Mouse (Mus musculus) cerebellum, adult 11 months (tissue): ENCODE results near the gene Kifc5b.
A peak's percentile ranks its signal among the peaks of the same experiment; 100 is the strongest.
"Not testable (repeated sequence)": the region's sequence is repeated elsewhere in the genome, so short reads cannot be mapped to it uniquely, and the experiment has no call there.

Source experiments
- DNase-seq: peaks from one replicate; pipeline ENCODE4 v3.0.0; 2022

Gene Kifc5b

DNA sequence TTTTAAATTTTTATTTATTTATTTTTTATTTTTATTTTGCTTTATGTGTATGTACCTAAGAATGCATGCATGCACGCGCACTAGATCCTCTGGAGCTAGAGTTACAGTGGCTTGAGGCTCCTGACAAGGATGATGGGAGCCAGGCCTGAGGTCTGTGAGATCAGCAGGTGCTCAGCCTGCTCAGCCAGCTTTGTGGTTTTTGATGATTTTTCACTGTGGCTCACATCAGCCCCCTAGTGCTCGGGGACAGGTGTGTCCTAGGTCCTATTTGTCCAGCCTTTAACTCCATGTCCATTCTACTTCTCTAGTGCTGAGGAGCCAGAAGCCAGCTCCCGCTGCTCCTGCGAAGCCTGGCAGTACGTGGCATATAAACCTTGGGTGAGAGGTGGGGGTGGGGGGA is 5.5 kb downstream of the Kifc5b start:
- not testable (repeated sequence) for DNase-seq

DNA sequence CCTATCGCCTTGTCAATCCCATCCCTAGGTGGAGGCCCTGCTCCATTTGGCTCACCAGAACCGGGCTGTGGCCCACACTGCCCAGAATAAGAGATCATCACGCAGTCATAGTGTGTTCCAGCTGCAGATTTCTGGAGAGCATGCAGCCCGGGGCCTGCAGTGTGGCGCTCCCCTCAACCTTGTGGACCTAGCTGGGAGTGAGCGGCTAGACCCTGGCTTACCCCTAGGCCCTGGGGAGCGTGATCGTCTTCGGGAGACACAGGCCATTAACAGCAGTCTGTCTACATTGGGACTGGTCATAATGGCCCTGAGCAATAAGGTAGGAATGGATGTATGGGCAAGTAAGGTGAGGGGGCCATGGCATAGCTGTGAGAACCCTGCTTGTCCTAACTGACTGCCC is 8.5 kb downstream of the Kifc5b start:
- not testable (repeated sequence) for DNase-seq

DNA sequence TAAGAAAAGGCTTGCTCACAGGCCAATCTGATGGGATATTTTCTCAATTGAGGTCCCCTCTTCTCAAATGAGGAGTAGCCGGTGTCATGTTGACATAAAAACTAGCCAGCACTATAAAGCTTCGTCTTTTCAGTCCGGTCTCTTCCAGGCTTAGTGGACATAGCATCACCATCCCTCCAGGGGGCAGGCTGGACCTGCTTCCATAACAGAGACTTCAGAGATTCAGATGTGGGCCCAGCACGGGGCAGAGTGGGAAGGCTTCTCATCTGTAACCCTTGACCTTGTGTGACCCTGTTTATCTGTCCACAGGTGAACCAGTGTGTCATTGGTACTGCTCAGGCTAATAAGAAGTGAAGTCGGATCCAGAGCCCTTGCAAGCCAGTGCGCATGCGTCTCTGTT is 14.9 kb downstream of the Kifc5b start:
- DNase-seq, result peak; percentile 38

DNA sequence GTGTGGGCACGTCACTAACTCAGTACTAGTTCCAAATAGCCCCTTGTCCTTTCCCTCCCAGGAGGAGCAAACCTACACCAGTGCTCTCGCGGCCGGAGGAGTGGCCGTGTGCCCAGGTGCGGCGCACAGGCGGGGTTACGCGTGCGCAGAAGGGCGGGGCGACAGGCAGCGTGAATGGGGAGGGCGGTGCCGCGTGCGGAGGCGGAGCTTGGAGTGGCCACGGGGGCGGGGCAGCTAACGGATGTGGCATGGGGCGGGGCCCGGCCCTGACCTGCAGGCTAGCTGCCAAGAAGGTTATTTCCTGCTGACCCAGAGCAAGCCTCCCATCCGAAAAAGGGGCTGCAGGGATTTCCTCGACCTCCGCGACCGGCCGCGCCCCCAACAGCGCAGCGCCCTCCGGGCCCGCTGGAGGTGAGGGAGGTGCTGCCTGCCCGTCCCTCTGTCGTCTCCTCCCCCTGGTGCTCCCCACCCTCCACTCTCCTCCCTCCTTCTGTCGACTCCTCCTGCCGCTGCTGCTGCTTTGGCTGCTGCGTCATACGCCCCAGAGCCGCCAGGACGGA is 16.0 kb downstream of the Kifc5b start, which contains the start of gene Phf1:
TSS of gene Phf1 (plus strand) at position 214 of the 560 bp plus-strand sequence.
- peak; percentile 95 for DNase-seq

DNA sequence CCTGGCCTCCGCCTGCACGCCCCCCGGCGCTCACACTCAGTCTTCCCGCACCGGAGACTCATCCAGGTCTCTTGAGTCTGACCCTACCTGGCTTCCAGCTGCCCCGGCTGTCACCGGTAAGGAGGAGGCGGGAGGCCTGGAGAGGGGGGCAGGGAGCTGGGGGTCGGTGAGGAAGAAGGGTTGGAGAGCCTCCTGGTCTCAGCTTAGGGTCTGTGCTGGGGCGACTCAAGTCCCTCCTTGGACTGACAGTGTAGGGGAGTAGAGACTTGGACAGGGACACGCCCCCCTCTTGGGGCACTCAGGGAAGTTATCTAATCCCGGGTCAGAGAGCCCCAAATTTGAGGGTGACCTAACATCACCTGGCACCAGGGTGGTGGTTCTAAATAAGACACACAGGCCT is 16.5 kb downstream of the Kifc5b start:
- DNase-seq, result no peak

DNA sequence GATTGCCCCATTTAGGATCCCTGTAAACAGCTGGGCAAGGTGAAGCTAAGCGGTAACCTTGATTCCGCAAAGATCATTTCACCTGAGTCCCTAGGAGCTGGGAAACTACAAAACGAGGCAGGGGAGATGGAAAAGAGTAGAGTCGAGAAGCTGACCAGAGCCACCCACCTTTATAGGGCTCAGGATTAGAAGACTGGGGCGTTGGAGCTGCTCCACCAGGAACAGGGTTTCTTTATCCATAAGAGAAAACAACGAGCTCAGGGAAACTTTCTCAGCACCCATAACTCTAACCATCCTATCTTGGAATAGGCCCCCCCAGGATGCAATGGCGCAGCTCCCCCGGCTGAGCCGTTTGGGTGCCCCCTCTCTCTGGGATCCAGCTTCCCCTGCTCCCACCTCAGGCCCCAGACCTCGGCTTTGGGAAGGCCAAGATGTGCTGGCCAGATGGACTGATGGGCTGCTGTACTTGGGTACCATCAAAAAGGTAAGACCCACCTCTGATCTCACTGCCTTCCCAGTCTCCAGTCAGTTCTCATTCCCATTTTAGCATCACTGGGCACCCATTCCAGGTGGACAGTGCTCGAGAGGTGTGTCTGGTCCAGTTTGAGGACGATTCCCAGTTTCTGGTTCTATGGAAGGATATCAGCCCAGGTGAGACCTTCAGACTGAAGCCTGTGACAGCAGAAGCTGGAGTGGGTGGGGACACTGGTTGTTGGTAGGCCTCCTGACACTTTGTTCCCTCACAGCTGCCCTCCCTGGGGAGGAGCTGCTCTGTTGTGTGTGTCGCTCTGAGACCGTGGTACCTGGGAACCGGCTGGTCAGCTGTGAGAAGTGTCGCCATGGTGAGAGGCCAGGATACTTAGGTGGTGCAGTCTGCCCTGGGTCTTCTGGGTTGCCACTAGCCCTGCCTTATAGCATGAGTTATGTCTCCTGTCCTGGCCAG is 17.3 kb downstream of the Kifc5b start:
- DNase-seq, result no peak

DNA sequence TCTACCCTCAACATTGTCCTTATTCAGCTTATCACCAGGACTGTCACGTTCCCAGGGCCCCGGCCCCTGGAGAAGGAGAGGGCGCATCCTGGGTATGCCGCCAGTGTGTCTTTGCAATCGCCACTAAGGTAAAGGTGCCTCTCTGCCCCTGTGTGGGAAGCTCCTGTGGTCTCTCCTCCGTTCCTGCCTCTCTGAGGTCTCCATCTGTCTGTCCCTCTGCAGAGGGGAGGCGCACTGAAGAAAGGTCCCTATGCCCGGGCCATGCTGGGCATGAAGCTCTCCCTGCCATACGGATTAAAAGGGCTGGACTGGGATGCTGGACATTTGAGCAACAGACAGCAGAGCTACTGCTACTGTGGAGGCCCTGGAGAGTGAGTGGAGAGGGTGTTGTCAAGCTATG is 18.1 kb downstream of the Kifc5b start:
- DNase-seq, result no peak

DNA sequence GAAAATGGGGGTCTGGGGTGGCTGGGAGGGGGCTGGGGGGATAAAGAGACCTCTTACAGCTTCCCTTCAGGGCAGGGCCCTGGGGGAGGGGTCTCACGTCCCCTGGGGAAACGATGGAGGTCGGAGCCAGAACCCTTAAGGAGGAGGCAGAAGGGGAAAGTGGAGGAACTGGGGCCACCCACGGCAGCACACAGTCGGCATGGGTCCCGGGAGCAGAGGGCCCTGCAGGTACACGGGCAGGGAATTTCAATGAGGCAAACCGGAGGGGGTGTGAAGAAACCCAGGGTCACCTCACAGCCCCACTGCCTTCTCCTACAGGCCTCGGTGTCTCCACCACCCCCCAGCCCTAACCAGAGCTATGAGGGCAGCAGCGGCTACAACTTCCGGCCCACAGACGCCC is 19.6 kb downstream of the Kifc5b start:
- peak; percentile 35 for DNase-seq

DNA sequence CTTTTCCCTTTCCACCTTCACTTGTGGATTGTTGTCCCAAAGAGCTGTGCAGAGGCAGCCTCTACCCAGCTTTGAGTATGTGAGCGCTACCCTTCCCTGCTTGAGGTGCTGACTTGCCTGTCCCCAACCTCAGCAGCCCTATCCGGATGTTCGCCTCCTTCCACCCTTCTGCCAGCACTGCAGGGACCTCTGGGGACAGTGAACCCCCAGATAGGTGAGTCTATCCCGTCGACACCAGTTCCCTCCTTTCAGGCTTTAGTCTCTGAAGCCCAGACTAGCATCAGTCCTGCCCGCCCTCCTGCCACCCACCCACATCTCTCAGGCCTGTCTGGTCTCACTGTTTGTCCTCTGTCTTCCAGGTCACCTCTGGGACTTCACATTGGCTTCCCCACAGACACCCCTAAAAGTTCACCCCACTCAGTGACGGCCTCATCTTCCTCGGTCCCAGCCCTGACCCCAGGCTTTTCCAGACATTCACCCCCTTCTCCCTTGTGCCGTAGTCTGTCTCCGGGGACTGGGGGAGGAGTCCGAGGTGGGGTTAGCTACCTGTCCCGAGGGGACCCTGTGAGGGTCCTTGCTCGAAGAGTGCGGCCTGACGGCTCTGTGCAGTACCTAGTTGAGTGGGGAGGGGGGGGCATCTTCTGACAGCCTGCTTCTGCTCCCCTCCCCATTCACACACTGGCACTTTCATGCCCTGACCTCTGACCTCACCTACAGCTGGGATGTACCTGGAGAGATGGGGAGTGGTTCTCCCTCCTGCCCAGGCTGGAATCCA is 20.2 kb downstream of the Kifc5b start:
- peak; percentile 33 for DNase-seq

DNA sequence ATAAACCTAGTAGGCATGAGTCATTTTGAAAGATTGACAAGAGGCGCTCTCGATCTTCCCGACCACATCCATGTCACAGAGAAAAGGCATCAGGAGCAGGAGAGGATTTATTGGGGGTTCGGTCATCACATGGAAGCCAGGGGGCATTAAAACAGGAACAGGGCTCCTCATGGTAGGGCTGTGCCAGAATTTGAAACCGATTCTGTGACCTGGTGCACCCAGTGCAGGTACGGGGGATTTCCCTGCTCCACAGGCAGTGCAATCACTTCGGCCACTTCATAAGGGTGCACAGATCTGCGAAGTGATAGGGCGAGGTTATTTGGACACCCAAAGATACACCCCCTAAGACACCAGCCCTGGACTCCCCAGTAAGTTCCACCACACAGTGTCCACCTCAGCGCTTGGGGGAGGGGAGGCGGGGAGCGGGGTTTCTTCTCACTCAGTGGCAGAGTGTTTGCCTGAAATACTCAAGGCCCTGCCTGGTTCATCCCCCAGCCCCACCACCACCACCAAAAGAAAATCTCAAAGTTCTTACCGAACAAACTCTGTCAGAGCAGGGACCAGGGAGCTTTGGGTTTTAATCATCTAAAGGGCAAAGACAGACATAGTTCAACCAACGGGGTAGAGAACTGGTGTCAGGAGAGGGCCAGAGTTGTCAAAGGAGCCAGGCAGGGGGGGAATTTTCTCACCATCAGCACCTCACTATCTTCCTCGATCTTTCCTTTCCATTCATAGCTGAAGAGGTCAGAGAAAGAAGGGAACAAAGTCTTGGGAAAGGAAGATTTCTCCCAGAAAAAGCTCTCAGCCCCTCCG is 21.2 kb downstream of the Kifc5b start:
- DNase-seq, result peak; percentile 32

DNA sequence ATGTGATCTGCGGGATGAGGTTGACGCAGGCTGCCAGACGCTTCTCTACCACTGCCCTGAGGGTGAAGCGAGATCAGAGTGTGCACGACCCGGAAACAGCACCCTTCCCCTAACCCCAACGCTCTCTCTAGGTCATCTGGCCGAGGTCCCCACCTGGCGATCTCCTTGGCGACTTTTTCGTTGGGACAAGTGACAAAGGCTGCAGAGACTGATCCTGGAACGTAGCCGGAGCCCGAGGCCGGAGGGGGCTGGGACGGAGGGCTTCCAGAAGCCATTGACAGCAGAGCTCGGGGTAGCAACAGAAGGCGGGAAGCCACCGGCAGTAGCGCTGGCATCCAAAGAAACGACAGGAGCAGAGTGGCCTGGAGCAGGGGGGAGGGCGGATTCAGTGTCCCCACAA is 21.8 kb downstream of the Kifc5b start:
- DNase-seq, result peak; percentile 58

DNA sequence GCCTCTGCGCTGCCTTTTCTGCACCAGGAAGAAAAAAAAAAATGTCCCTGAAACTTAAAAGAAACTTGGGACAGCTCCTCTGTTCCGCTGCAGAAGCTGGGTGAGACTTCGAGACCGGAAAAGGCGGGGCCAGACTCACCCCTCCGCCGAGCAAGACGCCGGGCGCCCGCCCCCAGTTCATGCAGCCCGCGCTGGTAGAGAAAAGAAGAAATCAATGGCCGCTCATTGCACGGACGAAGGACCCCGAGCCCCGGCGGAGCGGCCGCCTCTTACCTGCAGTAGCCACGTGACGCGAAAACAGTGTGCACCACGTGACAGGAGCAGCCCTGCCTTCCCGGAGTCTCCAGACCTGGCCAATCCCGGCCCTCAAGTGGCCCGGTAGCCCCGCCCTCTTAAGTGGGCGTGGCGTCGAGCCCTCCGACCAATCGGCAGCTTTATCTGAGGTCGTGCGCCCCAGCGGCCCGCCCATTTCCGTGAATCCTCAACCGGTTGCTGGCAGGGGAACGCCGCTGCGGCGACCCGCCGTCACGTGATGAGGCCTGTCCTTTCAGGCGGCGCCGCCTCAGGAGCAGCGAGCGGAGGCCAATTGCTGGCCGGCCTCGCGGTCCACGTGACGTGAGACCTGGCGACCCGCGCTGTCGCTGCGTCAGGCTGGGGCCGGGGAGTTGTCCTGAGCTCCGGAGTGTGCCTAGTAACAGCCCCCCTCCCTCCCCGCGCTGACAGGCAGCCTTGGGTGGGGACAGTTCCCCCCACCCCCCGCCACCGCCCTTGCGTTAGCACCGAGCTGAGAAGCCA is 22.5 kb downstream of the Kifc5b start, which contains the start of gene Cuta:
TSS of gene Cuta (minus strand) at position 392 of the 795 bp plus-strand sequence.
- DNase-seq, result peak; percentile 100

DNA sequence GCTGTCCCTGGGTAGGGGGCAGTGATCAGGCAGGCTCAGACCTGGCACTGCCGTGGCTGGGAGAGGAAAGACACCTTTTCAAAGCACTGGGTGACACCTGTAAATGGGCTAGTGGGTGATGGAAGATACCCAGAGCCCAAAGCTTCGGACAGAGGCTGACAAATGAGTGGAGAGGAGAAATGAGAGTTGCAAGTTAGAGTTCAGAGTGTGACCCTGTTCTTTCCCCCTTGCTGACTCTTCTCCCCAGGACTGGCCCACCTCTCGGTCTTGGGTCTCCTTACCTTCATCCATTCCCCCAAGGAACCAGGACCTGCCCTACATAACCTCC is 23.0 kb downstream of the Kifc5b start:
- DNase-seq, result no peak

DNA sequence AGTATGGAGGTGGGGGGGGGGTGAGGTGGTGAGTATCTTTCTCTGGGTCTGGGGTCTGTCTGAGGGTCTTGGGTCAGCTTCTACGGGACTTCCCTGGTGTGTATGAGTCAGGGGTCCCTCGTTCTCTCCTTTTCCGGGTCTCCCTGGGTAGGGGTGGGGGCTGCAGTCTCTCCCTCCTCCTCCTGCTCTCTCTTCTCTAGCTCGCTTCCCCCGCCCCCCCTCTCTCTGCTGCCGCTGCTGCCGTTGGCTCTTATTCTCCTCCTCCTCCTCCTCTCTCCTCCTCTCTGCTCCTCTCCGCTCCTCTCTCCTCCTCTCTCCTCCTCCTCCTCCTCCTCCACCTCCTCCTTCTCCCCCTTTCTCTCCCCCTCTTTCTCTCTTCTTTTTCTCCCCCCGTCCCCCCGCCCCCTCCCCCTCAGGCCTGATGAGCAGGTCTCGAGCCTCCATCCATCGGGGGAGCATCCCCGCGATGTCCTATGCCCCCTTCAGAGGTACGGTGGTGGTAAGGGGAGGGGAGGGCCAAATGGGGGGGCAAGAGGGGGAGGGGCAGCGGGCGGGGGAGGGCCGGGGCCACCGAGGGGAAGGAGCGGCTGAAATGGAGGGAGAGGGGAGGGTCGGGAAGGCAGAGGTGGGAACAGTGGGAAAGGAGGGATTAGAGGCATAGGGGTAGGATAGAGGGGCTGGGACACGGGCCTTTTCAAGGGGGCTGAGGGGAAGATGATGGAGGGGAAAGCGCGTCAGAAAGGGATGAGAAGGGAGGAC is 24.3 kb downstream of the Kifc5b start, which contains the start of gene Syngap1:
TSS of gene Syngap1 (plus strand) at position 223 of the 759 bp plus-strand sequence.
- peak; percentile 53 for DNase-seq

DNA sequence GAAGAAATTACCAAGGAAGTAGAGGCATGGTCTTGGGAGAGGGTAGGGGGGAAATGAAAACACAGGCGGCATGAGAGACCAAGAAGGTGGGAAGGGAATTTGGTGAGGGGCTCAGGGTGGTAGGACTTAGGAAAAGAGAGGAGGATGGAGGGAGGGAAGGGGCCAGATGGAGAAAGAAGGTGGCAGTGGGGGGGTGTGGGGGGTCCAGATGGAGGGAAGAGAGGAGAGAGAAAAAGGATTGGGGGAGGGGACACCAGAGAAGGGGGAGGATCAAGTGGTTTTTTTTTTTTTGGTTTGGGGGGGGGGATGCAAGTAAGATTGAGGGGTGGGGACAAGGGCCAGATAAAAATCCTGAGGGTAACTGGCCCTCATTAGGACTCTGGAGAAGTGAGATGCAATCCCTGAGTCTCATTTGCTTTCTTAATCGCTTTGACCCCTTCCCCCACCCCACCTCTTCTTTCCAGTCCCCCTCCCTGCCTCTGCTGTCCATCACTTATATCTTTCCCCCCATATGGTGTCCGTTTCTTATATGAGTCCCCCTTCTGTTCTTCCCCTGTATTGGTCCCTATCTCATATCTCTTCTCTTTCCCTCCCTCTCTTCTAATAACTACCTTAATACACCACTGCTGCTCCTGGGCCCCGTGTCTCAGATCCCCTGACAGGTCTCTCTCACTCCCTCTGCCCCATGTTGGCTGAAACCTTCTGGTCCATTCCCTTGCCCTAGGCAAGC is 25.1 kb downstream of the Kifc5b start:
- no peak for DNase-seq

DNA sequence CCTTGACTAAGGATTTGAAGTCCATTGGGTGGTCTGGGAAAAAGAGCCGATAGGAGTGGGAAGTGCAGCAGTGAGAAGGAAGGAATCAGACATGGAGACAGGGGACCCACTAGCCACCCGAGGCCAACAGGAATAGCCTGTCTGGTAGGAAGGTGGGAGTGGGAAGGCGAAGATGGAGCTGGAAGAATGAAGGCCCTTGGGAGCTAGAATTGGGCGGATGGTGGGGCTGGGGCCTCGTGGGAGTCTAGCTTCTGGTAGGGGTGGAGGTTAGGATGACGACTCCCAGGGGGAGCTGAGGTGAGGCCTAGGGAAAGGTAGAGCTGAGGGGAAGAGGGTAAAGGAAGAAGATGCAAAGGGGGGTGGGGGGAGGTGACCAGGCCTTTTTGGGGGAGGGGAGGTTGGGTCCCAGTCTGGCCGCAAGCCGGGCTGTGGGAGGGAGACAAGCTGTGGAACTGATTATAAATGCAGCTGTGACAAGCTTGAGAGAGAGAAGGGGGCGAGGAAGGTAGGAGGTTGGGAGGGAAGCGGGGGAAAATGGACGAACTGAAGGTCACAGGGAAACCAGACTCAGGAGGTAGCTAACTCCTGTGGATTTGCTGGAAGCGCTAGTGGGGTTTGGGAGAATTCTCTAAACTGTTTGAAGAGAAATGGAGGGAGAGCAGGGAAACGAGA is 29.1 kb downstream of the Kifc5b start:
- DNase-seq, result no peak

DNA sequence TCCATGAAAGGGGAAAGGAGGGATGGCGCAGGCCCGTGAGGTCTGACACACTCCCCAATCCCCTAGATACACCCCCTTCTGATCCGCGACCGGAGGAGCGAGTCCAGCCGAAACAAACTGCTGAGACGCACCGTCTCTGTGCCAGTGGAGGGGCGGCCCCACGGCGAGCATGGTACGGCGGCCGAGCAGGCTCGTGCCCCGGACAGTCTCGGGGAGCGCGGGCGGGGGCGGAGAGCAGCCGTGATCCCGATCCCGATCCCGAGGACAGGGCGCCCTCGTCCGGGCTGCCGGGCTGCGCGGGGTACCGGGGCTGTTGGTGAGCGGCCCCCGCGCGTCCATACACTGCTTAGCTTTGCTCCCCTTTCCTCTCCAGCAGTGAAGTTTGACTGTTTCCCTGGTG is 29.7 kb downstream of the Kifc5b start:
- peak; percentile 81 for DNase-seq

DNA sequence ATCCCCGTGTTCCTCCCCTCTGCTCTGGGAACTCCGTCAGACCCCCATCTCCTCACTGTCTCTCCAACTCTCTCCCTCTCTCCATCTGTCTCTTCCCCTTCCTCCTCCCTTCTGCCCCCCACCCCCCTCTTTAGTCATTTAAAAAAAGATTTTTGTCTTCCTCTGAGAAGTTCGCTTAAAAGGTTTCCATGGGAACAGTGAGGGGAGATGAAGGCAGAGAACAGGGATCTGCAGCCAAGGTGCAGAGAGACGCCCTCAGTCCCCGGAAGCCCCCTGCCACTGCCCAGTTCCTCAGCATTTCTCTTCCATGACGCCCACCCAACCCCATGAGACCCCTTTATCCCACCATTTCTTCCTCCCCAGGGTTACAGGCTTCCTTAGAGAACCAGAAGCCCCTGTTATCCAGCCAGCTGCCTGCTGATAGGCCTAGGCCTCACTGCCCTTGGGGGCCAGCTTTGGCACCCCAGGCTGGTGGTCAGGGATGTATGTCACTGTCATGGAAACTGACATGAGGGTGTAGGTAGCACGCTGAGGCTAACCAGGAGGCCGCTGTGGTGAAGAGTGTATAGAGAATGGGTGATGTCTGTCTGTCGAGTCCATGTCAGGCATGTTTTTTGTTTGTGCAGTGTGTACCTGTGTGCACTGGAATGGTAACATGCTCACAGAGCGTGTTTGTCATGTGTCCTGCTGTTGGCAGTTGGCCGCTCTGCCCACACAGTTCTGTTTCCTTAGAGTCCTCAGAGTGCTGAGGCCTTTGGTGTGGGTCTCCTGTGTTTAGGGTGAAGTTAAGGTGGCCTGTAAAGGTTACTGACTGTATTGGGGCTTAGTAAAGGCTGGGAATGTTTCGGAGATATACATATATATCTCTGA is 30.6 kb downstream of the Kifc5b start:
- DNase-seq, result no peak
